Mouse (Mus musculus) left cerebral cortex, adult 11 months (tissue): ENCODE results near the gene Catsper1.

Source experiments
- DNase-seq: peaks from one replicate; pipeline ENCODE4 v3.0.0; 2022; ENCODE audit warnings: low spot score

The Catsper1 gene

GRCm38 (mm10) chr19:5353609-5354008 is 18.1 kb downstream of the Catsper1 start:
- DNase-seq: no peak

- DNase-seq: no peak
Measured at GRCm38 (mm10) chr19:5356080-5356479, 20.5 kb downstream of the Catsper1 start.

GRCm38 (mm10) chr19:5362186-5362585 is 26.6 kb downstream of the Catsper1 start:
- DNase-seq: no peak

GRCm38 (mm10) chr19:5364124-5364523 is 28.6 kb downstream of the Catsper1 start:
- no peak for DNase-seq

- DNase-seq: no peak
Measured at GRCm38 (mm10) chr19:5365751-5366150, 30.2 kb downstream of the Catsper1 start.

- DNase-seq: peak; percentile 88
Measured at GRCm38 (mm10) chr19:5366175-5367052, 30.9 kb downstream of the Catsper1 start, which contains the start of gene Eif1ad. Gene Eif1ad (plus strand): TSS chr19:5366741.

GRCm38 (mm10) chr19:5367053-5367359 is 31.5 kb downstream of the Catsper1 start, which contains the start of gene Banf1:
Gene Banf1 (minus strand): TSS chr19:5367168.
- no peak for DNase-seq

- no peak for DNase-seq
Measured at GRCm38 (mm10) chr19:5367455-5367854, 31.9 kb downstream of the Catsper1 start.

- DNase-seq: no peak
Measured at GRCm38 (mm10) chr19:5370932-5371331, 35.4 kb downstream of the Catsper1 start.

- DNase-seq: no peak
Measured at GRCm38 (mm10) chr19:5372724-5373123, 37.2 kb downstream of the Catsper1 start.

GRCm38 (mm10) chr19:5374177-5374576 is 38.6 kb downstream of the Catsper1 start:
- DNase-seq: no peak

GRCm38 (mm10) chr19:5374748-5375147 is 39.2 kb downstream of the Catsper1 start:
- no peak for DNase-seq

- no peak for DNase-seq
Measured at GRCm38 (mm10) chr19:5377446-5377845, 41.9 kb downstream of the Catsper1 start.

GRCm38 (mm10) chr19:5383326-5383725 is 47.8 kb downstream of the Catsper1 start:
- no peak for DNase-seq

- DNase-seq: no peak
Measured at GRCm38 (mm10) chr19:5384715-5385114, 49.2 kb downstream of the Catsper1 start.

GRCm38 (mm10) chr19:5388011-5388441 is 52.5 kb downstream of the Catsper1 start:
- no peak for DNase-seq

- DNase-seq: peak; percentile 94
Measured at GRCm38 (mm10) chr19:5388588-5389242, 53.2 kb downstream of the Catsper1 start, which contains the start of gene Sart1. Gene Sart1 (minus strand): TSS chr19:5388703.

GRCm38 (mm10) chr19:5389647-5390046 is 54.1 kb downstream of the Catsper1 start:
- DNase-seq: no peak

GRCm38 (mm10) chr19:5390416-5390815 is 54.9 kb downstream of the Catsper1 start:
- no peak for DNase-seq

- no peak for DNase-seq
Measured at GRCm38 (mm10) chr19:5392892-5393291, 57.4 kb downstream of the Catsper1 start.
